Mouse (Mus musculus): ENCODE measurements around the gene Bax.

DNA sequence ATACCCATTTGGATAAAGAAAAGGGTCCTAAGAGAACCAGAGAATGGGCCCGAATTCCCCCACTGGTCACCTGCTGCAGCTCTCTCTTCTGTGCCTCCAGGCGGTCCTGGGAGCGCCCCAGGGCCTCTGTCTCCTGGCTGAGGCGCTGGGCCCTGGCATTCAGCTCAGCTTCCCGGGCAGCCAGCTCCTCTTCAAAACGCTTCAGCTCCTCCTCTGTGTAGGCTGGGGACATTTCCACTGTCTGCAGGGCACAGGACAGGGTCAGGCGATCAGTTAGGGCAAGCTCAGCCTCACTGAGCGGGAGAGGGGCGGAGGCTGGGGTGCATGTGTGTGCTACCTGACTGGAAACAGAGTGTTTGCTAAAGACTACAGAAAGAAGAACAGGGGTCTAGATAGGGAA is 27.9 kb upstream of the Bax start:
- TF ChIP-seq CTCF (IDR thresholded peaks at IDR 0.05; ENCODE audit: extremely low read depth, insufficient read length, insufficient replicate concordance, low read depth, low read length) (no peak), POLR2A (IDR thresholded peaks at IDR 0.05; ENCODE audit: low read depth, low read length) (no peak)
